Mouse (Mus musculus): ENCODE data around the gene Kcns1.

DNA sequence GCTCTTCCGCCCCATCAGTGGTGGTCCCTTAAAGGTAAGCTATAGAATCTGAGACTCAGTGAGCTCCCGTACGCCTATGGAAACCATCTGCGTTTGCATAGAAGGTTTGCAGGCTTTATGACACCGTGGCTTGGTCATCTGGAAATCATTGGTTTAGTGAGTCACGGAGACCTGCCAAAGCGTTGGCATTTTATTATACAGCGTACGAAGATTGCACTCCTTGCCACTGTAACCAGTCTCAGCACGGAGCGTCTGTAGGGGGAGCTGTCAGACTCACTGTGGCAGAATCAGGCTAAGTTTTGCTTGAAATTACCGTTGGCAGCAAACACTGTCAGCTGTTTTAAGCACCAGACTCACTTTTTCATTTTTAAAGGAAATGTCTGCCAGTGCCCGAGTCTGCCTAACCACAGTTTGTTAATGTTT, 44.4 kb downstream of the Kcns1 start:
- TF ChIP-seq CTCF (IDR thresholded peaks at IDR 0.05; ENCODE audit: low read depth): peak; percentile 46
- TF ChIP-seq EP300 (IDR thresholded peaks at IDR 0.05; ENCODE audit: low read depth): no peak

Measured in heart, postnatal 0 days (tissue).